In genomic region chr19:45573861-45574267, GRCm38 (mm10) we compare ENCODE assay signal across 9 mouse cellular contexts. TPM values are rescaled to one million over a fixed set of nuclear protein-coding genes. Genes with fewer than 3 reads are reported as not detected.
DNase-seq lines count a peak whose midpoint lies in the region; ATAC-seq and TF ChIP-seq lines count a peak whose summit lies in the region.
"Had no signal": no experiment of that assay in that cellular context is flagged by ENCODE, and none has a peak within 500 bp of the region (broad histone marks: within the 10 kb centered on the region; RNA-seq: fewer than 3 reads in every experiment).

No protein-coding gene starts in this region.

- no peak overlapping the region for H3K9ac ChIP-seq in hindbrain, embryonic 11.5 days (ENCODE audit: low read depth, low read length)
- H3K9ac ChIP-seq in lung, embryonic 16.5 days (ENCODE audit: low read length), result no peak overlapping the region

- no peak overlapping the region for H3K4me2 ChIP-seq in hindbrain, embryonic 11.5 days (replicated peaks; ENCODE audit: low read depth, low read length)
- no peak overlapping the region for H3K4me2 ChIP-seq in lung, embryonic 16.5 days (ENCODE audit: low read depth, low read length)

- H3K9me3 ChIP-seq in hindbrain, embryonic 11.5 days (ENCODE audit: control insufficient read depth, low read length), result no peaks in the 10 kb centered on the region
- H3K9me3 ChIP-seq in lung, embryonic 16.5 days (ENCODE audit: control insufficient read depth, low read length), result no peaks in the 10 kb centered on the region

- ATAC-seq in hindbrain, embryonic 11.5 days (ENCODE audit: low FRiP score), result 0 out of 2 replicates have a peak, but pooled peaks have one; percentile 33
- peak; percentile 57; the same call in 1 of the 2 replicates for ATAC-seq in lung, embryonic 16.5 days (ENCODE audit: low read depth)

- no peak overlapping the region for H3K27ac ChIP-seq in cerebellum, adult 2 months (ENCODE audit: insufficient read depth, low read length)
- no peak overlapping the region for H3K27ac ChIP-seq in hindbrain, embryonic 11.5 days (ENCODE audit: low read depth, low read length)
- H3K27ac ChIP-seq in lung, embryonic 16.5 days (ENCODE audit: low read length), result no peak overlapping the region
- H3K27ac ChIP-seq: macrophage had no signal

- H3K36me3 ChIP-seq in hindbrain, embryonic 11.5 days (ENCODE audit: control insufficient read depth, insufficient read depth, low read length), result 0 out of 2 replicates have a peak, but pooled peaks cover 2% of the 10 kb centered on the region
- peaks cover 5% of the 10 kb centered on the region for H3K36me3 ChIP-seq in lung, embryonic 16.5 days (ENCODE audit: control insufficient read depth, insufficient read depth, low read length)

- peak; percentile 86 for TF ChIP-seq CTCF in cerebellum, adult 2 months (IDR thresholded peaks at IDR 0.05; ENCODE audit: borderline replicate concordance, insufficient read depth, low read depth, low read length)

- no peak overlapping the region for H3K4me3 ChIP-seq in cerebellum, adult 2 months (replicated peaks; ENCODE audit: insufficient read depth, low read depth, low read length)
- H3K4me3 ChIP-seq in hindbrain, embryonic 11.5 days (ENCODE audit: low read depth, low read length), result no peak overlapping the region
- no peak overlapping the region for H3K4me3 ChIP-seq in lung, embryonic 16.5 days (ENCODE audit: low read length)

- no peaks in the 10 kb centered on the region for H3K27me3 ChIP-seq in cerebellum, adult 2 months (ENCODE audit: control insufficient read depth, insufficient read depth, low read length)
- peaks cover 2% of the 10 kb centered on the region for H3K27me3 ChIP-seq in hindbrain, embryonic 11.5 days (ENCODE audit: control insufficient read depth, insufficient read depth, low read length)
- no peaks in the 10 kb centered on the region for H3K27me3 ChIP-seq in lung, embryonic 16.5 days (ENCODE audit: control insufficient read depth, insufficient read depth, low read depth, low read length)

- no peak for TF ChIP-seq POLR2A in cerebellum, adult 2 months (IDR thresholded peaks at IDR 0.05; ENCODE audit: borderline replicate concordance, insufficient read depth, low read length)

- no peaks in the 10 kb centered on the region for H3K4me1 ChIP-seq in cerebellum, adult 2 months (ENCODE audit: control insufficient read depth, insufficient read depth, low read length)
- H3K4me1 ChIP-seq in hindbrain, embryonic 11.5 days (replicated peaks; ENCODE audit: control insufficient read depth, insufficient read depth, low read length), result peaks cover 5% of the 10 kb centered on the region; the same call in 1 of the 2 replicates
- peaks cover 35% of the 10 kb centered on the region for H3K4me1 ChIP-seq in lung, embryonic 16.5 days (replicated peaks; ENCODE audit: control insufficient read depth, insufficient read depth, low read length)

- DNase-seq in Muller cell, postnatal 12 days (ENCODE audit: inconsistent ontology term), result peak; percentile 81
- DNase-seq in cerebellum, adult 2 months, result peak; percentile 71 to 78
- DNase-seq in frontal cortex, adult 2 months (ENCODE audit: extremely low spot score in 1 of 2, low spot score in 1 of 2), result peak; percentile 50 to 84
- peak; percentile 74 for DNase-seq in hindbrain, embryonic 11.5 days (ENCODE audit: low spot score)
- DNase-seq in layer of hippocampus, adult 9-11 months, result peak; percentile 69
- peak; percentile 42 for DNase-seq in ovary, postnatal 10 days (ENCODE audit: low spot score)
- DNase-seq in thymus, postnatal 0 days (ENCODE audit: low spot score), result peak; percentile 88

- 23% methylated on average over 6 of the region's 6 CpGs for WGBS in cerebellum, adult 2 months
- 29% methylated on average over 6 of the region's 6 CpGs for WGBS in hindbrain, embryonic 11.5 days
- 16% methylated on average over 6 of the region's 6 CpGs for WGBS in lung, embryonic 16.5 days

RNA-seq across cellular contexts. Expression of gene Gm17018, which starts 13.4 kb away (rescaled TPM):
- 44.6 and 56.7 TPM in 2 replicates for polyA plus RNA-seq in cerebellum, adult 2 months (2012; rRNA removed)
- polyA plus RNA-seq in frontal cortex, adult 2 months (2012; rRNA removed), result 51.8 and 52.6 TPM in 2 replicates
- 62.7 and 63.4 TPM in 2 replicates for polyA plus RNA-seq in hindbrain, embryonic 11.5 days (2014; fragmentation: Nextera tagmentation; extraction: Ambion mirVana)
- polyA plus RNA-seq in lung, embryonic 16.5 days (2015; fragmentation: Nextera tagmentation; extraction: Ambion mirVana), result 55.0 and 60.5 TPM in 2 replicates
- 49.5 and 54.3 TPM in 2 replicates for polyA plus RNA-seq in thymus, postnatal 0 days (2015; fragmentation: Nextera tagmentation; extraction: Ambion mirVana)

RNA-seq across cellular contexts. Expression of gene Poll, which starts 13.5 kb away (rescaled TPM):
- polyA plus RNA-seq in cerebellum, adult 2 months (2012; rRNA removed), result 14.5 and 14.6 TPM in 2 replicates
- polyA plus RNA-seq in frontal cortex, adult 2 months (2012; rRNA removed), result 8.9 and 10.7 TPM in 2 replicates
- polyA plus RNA-seq in hindbrain, embryonic 11.5 days (2014; fragmentation: Nextera tagmentation; extraction: Ambion mirVana), result 14.1 and 16.4 TPM in 2 replicates
- polyA plus RNA-seq in lung, embryonic 16.5 days (2015; fragmentation: Nextera tagmentation; extraction: Ambion mirVana), result 17.4 and 18.7 TPM in 2 replicates
- 5.1 and 5.7 TPM in 2 replicates for polyA plus RNA-seq in thymus, postnatal 0 days (2015; fragmentation: Nextera tagmentation; extraction: Ambion mirVana)
